Mouse (Mus musculus): ENCODE measurements around the gene Rccd1. TPM values are rescaled to one million over a fixed set of nuclear protein-coding genes. Genes with fewer than 3 reads are reported as not detected.

Rccd1 gene
- polyA plus RNA-seq (2015; fragmentation: Nextera tagmentation; extraction: Ambion mirVana), result 6.6 and 10.2 TPM in 2 replicates

DNA sequence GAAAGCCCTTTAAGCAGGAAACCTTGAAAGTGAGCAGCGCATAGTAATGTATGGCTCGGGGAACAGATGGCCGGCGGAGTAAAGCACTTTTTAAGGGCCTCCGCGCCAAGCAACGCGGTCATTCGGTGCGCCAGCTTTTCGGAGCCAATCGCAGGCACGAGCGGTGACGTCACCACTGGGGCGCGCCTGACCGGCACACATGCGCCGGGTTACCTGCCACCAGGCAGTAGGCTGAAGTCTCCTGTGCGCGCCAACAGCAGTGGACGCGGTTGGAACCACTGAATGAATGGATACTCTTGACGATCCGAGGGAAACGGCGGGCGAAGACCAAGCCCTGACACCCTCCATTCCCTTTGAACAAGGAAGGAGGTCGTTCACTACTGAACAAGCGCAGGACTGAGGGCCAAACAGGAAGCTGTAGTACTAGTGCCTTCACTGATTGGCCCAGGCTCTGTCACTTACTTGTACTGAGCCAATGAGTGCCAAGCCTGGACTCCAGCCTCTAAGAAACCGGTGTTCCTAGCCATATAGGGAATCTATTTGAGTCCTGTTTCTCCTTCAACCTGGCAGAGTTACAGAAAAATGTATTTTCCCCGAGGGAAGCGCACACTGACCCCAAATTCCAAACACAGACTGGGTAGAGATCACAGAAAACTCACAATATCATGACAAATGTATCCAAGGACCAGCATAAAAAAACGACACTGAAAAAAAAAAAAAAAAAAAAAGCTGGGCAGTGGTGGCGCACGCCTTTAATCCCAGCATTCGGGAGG lies at the start of gene Rccd1:
Gene Rccd1, minus strand, starts transcription at position 412 of the 773 bp plus-strand sequence.
- Histone ChIP-seq H3K4me3 (peak within 1 kb of the TSS; percentile 77), H3K27ac (peak within 1 kb of the TSS; percentile 93), H3K27me3 (no peaks in the 10 kb centered on the region), H3K36me3 (peaks cover 46% of the 10 kb centered on the region), H3K9ac (peak within 1 kb of the TSS; percentile 57), H3K4me2 (peak within 1 kb of the TSS; percentile 76), H3K9me3 (no peaks in the 10 kb centered on the region), H3K4me1 (peaks cover 16% of the 10 kb centered on the region)
- peak; percentile 99 for ATAC-seq (ENCODE audit: borderline replicate concordance, extremely low read depth, low FRiP score, low TSS enrichment)
- WGBS, result 2% methylated on average over 38 of the region's 38 CpGs

DNA sequence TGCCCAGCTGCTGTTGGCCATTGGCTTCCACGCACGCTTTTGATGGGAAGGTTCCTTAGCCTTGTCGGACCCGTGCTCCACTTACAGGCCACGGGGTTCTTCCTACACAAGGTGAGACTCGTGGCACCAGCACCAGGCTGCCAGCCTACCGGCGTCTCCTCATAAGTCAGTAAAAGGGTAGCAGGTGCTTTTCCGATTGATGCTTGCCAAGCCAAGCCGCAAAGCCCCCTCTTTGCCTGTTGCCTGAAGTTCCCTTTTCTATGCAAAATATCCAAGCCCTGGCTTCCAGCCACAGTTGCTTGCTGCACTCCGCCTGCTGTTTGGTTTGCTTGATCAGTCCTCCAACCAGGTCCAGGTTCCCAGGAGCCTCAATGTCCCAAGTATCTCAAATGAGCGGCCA lies 49.6 kb upstream of the Rccd1 start:
- H3K27ac ChIP-seq, result no peak overlapping the region
- no peak overlapping the region for H3K4me2 ChIP-seq
- no peak overlapping the region for H3K4me3 ChIP-seq
- 83% methylated on average over 12 of the region's 12 CpGs for WGBS
- no peak overlapping the region for H3K9ac ChIP-seq
- H3K27me3 ChIP-seq, result no peaks in the 10 kb centered on the region
- no peaks in the 10 kb centered on the region for H3K9me3 ChIP-seq
- no peak for ATAC-seq (ENCODE audit: borderline replicate concordance, extremely low read depth, low FRiP score, low TSS enrichment)
- H3K4me1 ChIP-seq, result peaks cover 15% of the 10 kb centered on the region
- no peaks in the 10 kb centered on the region for H3K36me3 ChIP-seq

DNA sequence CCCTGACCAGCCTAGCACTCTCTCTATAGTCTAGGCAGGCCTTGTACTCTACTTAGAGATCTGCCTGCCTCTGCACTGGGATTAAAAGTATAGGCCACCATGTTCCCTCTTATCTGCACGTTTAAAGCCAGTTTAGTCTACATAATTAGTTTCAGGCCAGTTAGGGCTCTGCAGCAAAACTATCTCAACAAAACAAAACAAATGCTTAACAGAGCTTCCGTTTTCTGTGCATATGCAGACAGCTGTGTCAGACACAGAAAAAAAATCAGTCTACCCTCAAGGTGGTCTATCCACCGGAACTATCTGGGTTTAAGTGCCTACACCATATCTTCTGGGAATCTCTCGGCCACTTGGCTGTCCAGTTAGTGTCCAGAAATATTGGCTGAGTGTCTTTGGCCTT lies 49.1 kb upstream of the Rccd1 start:
- Histone ChIP-seq H3K4me2 (no peak overlapping the region), H3K4me1 (peaks cover 20% of the 10 kb centered on the region), H3K4me3 (no peak overlapping the region), H3K9ac (no peak overlapping the region), H3K9me3 (no peaks in the 10 kb centered on the region), H3K27me3 (no peaks in the 10 kb centered on the region), H3K36me3 (peaks cover 3% of the 10 kb centered on the region; the same call in 1 of the 2 replicates), H3K27ac (no peak overlapping the region)
- 68% methylated on average over 4 of the region's 4 CpGs for WGBS
- ATAC-seq (ENCODE audit: borderline replicate concordance, extremely low read depth, low FRiP score, low TSS enrichment), result no peak

DNA sequence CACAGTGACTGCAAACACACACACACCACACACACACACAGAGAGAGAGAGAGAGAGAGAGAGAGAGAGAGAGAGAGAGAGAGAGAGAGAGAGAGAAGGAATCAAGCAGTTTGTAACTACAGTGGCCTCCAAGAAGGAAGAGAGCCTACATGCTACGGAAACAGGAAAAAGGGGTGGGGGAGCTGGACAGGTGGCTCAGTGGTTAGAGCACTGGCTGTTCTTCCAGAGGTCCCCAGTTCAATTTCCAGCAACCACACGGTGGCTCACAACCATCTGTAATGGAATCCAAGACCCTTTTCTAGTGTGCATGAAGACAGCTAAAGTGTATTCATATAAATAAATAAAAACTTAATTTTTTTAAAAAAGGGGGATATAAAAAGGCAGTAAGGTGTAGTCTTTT lies 48.4 kb upstream of the Rccd1 start:
- peaks cover 20% of the 10 kb centered on the region for H3K4me1 ChIP-seq
- H3K27ac ChIP-seq, result no peak overlapping the region
- peaks cover 10% of the 10 kb centered on the region for H3K36me3 ChIP-seq
- no peaks in the 10 kb centered on the region for H3K9me3 ChIP-seq
- no peak for ATAC-seq (ENCODE audit: borderline replicate concordance, extremely low read depth, low FRiP score, low TSS enrichment)
- H3K27me3 ChIP-seq, result no peaks in the 10 kb centered on the region
- H3K4me2 ChIP-seq, result no peak overlapping the region
- 45% methylated on average over 2 of the region's 2 CpGs for WGBS
- no peak overlapping the region for H3K9ac ChIP-seq
- H3K4me3 ChIP-seq, result no peak overlapping the region

DNA sequence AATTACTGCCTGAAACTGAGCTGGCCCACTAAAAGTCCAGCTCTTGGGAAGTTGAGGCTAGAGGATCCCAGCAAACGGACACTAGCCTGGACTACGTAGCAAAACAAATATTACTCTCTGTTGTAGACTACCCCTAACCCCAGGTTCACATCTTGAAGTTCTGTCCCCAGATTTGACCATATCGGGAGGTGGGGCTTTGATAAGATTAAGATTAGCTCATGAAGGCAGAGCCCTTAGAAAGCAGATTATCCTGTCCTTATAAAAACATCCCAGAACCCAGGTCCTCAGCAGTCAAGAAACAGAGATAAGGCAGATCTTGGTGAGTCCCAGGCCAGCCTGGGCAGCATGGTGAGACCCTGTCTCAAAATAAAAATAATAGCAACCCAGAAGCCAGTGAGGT lies 47.9 kb upstream of the Rccd1 start:
- Histone ChIP-seq H3K9ac (no peak overlapping the region), H3K9me3 (no peaks in the 10 kb centered on the region), H3K27me3 (no peaks in the 10 kb centered on the region), H3K27ac (no peak overlapping the region), H3K4me1 (peaks cover 20% of the 10 kb centered on the region), H3K4me2 (no peak overlapping the region), H3K4me3 (no peak overlapping the region), H3K36me3 (peaks cover 15% of the 10 kb centered on the region)
- WGBS, result 67% methylated on average over 3 of the region's 3 CpGs
- no peak for ATAC-seq (ENCODE audit: borderline replicate concordance, extremely low read depth, low FRiP score, low TSS enrichment)

DNA sequence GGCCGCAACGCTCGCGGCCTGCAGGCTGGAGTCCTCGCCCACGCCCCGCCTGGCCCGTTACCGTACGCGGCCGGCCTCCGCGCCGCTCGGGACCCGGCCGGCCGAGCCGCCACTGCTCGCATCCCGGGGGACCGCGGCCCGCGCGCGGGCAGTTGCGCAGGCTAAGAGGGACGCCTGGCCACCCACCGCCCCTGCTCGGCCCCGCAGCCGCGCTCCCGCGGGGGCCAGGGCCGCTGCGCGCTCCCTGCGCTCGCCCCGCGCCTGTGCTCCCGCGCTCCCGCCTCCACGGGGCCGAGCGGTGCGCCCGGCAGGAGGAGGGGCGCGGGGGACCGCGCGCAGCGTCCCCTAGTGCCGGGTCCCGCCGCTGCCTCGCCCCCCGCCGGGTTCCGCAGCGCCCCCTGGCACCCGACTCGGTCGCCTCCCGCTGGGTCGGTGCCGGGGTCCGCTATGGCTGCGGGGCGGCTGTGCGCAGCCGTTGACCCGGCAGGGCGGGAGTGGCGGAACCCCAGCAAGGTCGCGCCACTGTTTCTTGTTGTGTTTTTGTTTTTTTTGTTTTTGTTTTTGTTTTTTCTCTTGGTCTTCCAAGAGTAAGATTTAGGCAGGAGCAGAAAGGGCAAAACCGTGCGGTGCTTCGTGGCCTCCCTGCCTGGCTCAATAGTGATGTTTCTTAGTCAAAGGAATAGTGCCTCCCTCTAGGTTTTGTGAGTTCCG lies 46.9 kb upstream of the Rccd1 start, which contains the start of gene Man2a2:
Gene Man2a2, minus strand, starts transcription at position 335 of the 711 bp plus-strand sequence.
- peak within 1 kb of the TSS; percentile 89 for H3K4me3 ChIP-seq
- H3K4me1 ChIP-seq, result peaks cover 20% of the 10 kb centered on the region
- H3K4me2 ChIP-seq, result peak within 1 kb of the TSS; percentile 74
- ATAC-seq (ENCODE audit: borderline replicate concordance, extremely low read depth, low FRiP score, low TSS enrichment), result peak; percentile 68
- H3K9me3 ChIP-seq, result no peaks in the 10 kb centered on the region
- H3K27me3 ChIP-seq, result no peaks in the 10 kb centered on the region
- under 1% methylated on average over 61 of the region's 86 CpGs for WGBS
- H3K27ac ChIP-seq, result peak within 1 kb of the TSS; percentile 90
- H3K36me3 ChIP-seq, result peaks cover 24% of the 10 kb centered on the region
- H3K9ac ChIP-seq, result peak within 1 kb of the TSS; percentile 82

DNA sequence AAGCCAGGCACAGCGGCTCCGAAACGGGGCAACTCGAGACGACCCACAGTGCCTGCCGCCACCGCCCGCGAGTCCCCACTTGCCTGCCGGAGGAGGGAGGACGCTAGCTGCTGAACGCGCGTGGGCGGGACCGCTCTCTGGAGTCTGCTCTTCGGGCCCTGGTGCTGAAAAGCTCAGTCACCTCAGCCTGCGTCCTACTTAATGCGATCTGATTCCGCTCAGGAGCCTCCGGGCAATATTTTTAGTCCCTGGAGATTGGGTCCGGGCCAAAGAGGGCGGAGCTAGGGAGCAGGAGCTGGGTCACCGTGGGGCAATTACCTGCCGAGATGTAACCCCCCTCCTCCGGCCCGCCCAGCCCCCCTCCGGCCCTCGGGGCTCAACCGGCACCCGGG lies 46.4 kb upstream of the Rccd1 start:
- peak overlapping the region; percentile 89 for H3K4me3 ChIP-seq
- ATAC-seq (ENCODE audit: borderline replicate concordance, extremely low read depth, low FRiP score, low TSS enrichment), result peak; percentile 44
- peak overlapping the region; percentile 74 for H3K4me2 ChIP-seq
- peaks cover 20% of the 10 kb centered on the region for H3K4me1 ChIP-seq
- peak overlapping the region; percentile 90 for H3K27ac ChIP-seq
- WGBS, result under 1% methylated on average over 31 of the region's 31 CpGs
- H3K27me3 ChIP-seq, result no peaks in the 10 kb centered on the region
- H3K9me3 ChIP-seq, result no peaks in the 10 kb centered on the region
- H3K36me3 ChIP-seq, result peaks cover 26% of the 10 kb centered on the region
- H3K9ac ChIP-seq, result peak overlapping the region; percentile 82

DNA sequence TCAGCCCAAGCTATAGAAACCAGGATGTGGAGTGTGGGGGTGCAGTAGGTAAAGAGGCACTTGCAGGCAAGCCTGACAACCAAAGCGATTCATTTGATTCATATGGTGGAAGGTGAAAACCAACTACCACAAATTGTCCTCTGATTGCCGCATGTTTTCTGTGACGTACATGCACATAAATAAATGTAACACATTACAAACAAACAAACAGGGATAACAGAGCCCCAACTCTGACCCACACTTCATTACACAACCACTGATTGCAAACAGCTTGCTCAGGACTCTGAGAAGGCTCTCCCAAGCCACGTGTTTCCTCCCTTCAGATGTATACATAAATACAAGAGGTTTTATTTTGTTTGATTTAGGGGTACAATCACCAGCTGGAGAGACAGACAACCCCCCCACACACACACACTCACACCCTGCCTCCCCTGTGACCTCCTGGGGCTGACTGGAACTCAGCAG lies 45.7 kb upstream of the Rccd1 start:
- 25% methylated on average over 4 of the region's 4 CpGs for WGBS
- no peaks in the 10 kb centered on the region for H3K9me3 ChIP-seq
- H3K36me3 ChIP-seq, result peaks cover 26% of the 10 kb centered on the region
- peak overlapping the region; percentile 90 for H3K27ac ChIP-seq
- H3K9ac ChIP-seq, result peak overlapping the region; percentile 82; the same call in 1 of the 2 replicates
- peak; percentile 16; the same call in 1 of the 2 replicates for ATAC-seq (ENCODE audit: borderline replicate concordance, extremely low read depth, low FRiP score, low TSS enrichment)
- no peaks in the 10 kb centered on the region for H3K27me3 ChIP-seq
- H3K4me1 ChIP-seq, result peaks cover 20% of the 10 kb centered on the region
- peak overlapping the region; percentile 89 for H3K4me3 ChIP-seq
- peak overlapping the region; percentile 74 for H3K4me2 ChIP-seq

DNA sequence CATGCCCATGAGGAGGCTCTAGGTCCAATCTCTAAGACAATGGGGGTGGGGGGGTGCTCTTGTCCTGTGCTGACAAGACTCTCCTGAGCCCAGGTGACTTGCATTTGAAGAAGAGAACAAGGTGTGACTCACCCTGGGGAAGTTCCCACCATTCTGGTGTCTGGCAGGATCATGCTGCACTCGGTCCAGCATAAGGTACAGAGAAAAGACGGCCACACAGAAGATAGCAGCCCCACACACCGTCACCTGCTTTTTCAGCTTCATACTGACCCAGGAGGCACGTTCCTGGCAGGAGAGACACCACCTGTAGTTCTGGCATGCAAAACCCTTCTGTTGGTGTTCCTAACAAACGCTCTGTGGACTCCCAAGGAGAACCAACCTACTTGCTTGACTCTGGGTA lies 45.2 kb upstream of the Rccd1 start:
- Histone ChIP-seq H3K4me1 (peaks cover 20% of the 10 kb centered on the region), H3K9ac (no peak overlapping the region), H3K27me3 (no peaks in the 10 kb centered on the region), H3K27ac (peak overlapping the region; percentile 90), H3K9me3 (no peaks in the 10 kb centered on the region), H3K4me3 (peak overlapping the region; percentile 89), H3K4me2 (peak overlapping the region; percentile 74), H3K36me3 (peaks cover 28% of the 10 kb centered on the region)
- ATAC-seq (ENCODE audit: borderline replicate concordance, extremely low read depth, low FRiP score, low TSS enrichment), result no peak
- WGBS, result 60% methylated on average over 5 of the region's 5 CpGs

DNA sequence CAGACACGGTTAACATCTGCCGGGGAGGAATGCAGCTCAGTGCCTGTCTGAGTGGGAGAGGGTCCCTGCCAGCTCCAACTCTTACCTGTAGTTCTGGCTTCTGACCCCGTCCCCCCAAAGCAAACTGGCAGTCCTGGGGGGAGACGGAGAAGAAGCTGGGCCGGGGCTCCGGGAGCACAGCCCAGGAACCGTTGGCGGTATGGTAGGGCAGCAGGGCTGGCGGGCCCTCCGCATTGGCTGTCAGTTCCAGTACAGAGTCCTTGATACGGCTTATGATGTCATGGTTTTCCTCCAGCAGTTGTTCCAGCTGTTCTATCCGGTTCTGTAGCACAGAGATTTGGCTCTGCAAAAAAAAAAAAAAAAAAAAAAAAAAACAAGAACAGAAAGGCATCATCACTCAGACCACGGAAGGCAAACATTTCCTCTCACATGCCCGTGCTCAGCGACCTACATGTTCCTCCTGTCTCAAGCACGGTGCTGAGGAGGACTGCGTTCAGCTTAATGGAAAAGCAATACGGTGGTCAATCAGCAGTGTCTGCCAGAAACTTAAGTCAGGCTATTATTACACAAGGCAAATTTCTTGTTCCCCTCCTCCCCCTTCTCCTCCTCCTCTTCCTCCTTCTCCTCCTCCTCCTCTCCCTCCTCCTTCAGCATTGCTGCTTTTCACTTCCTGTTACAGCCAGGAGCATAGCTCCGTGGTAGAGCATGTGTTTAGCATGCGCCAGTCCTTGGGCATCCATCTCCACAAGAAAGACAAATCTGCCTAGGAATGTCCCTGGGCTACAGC lies 44.6 kb upstream of the Rccd1 start:
- peak overlapping the region; percentile 74 for H3K4me2 ChIP-seq
- peak overlapping the region; percentile 90 for H3K27ac ChIP-seq

DNA sequence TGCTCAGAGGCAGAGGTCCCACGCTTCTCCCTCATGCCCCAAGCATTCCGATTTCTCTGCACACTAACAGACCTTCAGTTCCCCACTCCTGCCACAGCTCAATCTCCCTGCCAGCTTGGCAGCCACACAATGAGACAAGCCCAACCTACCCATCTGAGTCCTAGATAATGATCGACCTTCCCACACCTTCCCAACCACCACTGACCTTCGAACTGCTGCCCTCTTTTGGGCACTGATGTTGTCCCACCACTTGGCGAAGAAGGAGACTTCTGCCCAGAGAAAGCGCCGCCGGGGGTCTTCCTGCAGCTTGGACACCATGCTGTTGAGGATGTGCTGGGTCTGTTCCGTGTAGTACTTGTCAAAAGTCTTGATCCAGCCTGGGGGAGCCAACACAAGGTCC lies 43.8 kb upstream of the Rccd1 start:
- peaks cover 43% of the 10 kb centered on the region for H3K36me3 ChIP-seq
- H3K4me1 ChIP-seq, result peaks cover 20% of the 10 kb centered on the region
- ATAC-seq (ENCODE audit: borderline replicate concordance, extremely low read depth, low FRiP score, low TSS enrichment), result no peak
- no peak overlapping the region for H3K4me3 ChIP-seq
- H3K9ac ChIP-seq, result no peak overlapping the region
- H3K9me3 ChIP-seq, result no peaks in the 10 kb centered on the region
- WGBS, result 83% methylated on average over 9 of the region's 9 CpGs
- no peaks in the 10 kb centered on the region for H3K27me3 ChIP-seq
- no peak overlapping the region for H3K27ac ChIP-seq
- no peak overlapping the region for H3K4me2 ChIP-seq

More for the DNA sequence above, 44.6 kb upstream of the Rccd1 start:
- Histone ChIP-seq H3K27me3 (no peaks in the 10 kb centered on the region), H3K4me1 (peaks cover 20% of the 10 kb centered on the region), H3K9ac (no peak overlapping the region), H3K36me3 (peaks cover 35% of the 10 kb centered on the region), H3K9me3 (no peaks in the 10 kb centered on the region), H3K4me3 (peak overlapping the region; percentile 89)
- 67% methylated on average over 20 of the region's 20 CpGs for WGBS
- no peak for ATAC-seq (ENCODE audit: borderline replicate concordance, extremely low read depth, low FRiP score, low TSS enrichment)
